Mouse (Mus musculus) hindbrain, embryonic 10.5 days (tissue): Measurements from ENCODE around the gene Ctsl. TPM values are rescaled to one million over a fixed set of nuclear protein-coding genes. Genes with fewer than 3 reads are reported as not detected.

Source experiments
- polyA plus RNA-seq: library from polyadenylated mRNA; unstranded; fragments of >200 nt; fragmentation: Nextera tagmentation; extraction: Ambion mirVana; gene quantifications from 2 replicates; pipeline ENCODE4 v1.2.1, GENCODE M21; 2016

Gene Ctsl
- polyA plus RNA-seq, 1 experiment from 2014 or later: 135 TPM

Other genes with a start within 250 kb of the Ctsl start
- gene Slc35d2, start 241.5 kb downstream of the Ctsl start, polyA plus RNA-seq: 5.5 and 6.9 TPM in 2 replicates
- 12.5 and 17.1 TPM in 2 replicates for gene Zfp367, start 217.7 kb downstream of the Ctsl start, polyA plus RNA-seq
- 20.2 and 24.2 TPM in 2 replicates for gene Habp4, start 209.1 kb downstream of the Ctsl start, polyA plus RNA-seq
- 11.2 and 16.3 TPM in 2 replicates for gene Cdc14b, start 95.6 kb downstream of the Ctsl start, polyA plus RNA-seq
- 21.5 and 26.7 TPM in 2 replicates for gene Aaed1, start 58.2 kb downstream of the Ctsl start, polyA plus RNA-seq
- 10.6 TPM in 2 replicates for gene Cdk20, start 61.4 kb upstream of the Ctsl start, polyA plus RNA-seq
- gene Fam240b, start 126.9 kb upstream of the Ctsl start, polyA plus RNA-seq: not detected in 2 replicates